ENCODE assay signal across 8 mouse cellular contexts in the genomic region with DNA sequence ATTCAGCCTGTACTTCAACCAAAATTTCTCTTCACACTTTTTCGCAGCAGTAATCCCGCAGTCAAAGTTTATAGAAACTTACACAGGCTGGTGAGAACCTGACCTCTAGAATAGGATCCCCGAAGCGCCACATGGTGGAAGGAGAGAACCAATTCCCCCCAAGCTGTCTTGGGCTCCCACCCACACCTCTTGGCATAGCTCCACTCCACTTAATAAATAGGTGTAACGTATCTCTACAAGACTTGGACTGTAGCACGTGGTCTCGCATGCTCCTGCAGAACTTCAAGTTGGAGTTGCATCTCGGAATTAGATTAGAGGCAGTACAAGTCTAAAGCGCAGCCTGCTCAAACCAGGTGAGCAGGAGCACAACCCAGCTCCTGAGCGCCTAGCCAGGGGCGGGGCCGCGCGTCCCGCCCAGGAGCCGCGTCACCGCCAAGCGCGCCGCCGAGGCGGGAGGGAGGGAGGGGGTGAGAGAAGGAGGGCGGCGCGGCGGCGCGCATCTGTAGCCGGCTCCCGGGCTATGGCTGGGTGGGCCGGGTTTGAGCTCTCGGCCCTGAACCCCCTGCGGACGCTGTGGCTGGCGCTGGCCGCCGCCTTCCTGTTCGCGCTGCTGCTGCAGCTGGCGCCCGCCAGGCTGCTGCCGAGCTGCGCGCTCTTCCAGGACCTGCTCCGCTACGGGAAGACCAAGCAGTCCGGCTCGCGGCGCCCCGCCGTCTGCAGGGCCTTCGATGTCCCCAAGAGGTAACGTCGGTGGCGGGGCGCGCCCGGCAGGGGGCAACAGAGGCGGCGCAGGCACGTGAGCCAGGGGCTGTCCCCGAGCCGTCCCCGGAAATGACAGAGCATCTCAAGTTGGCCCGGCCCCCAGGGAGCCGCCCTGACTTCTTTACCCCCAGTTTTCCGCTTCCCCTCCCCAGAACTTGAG. TPM values are rescaled to one million over a fixed set of nuclear protein-coding genes. Genes with fewer than 3 reads are reported as not detected.
DNase-seq lines count a peak whose midpoint lies in the region; ATAC-seq lines count a peak whose summit lies in the region.

A gene (plus strand): TSS at position 464 of the 922 bp plus-strand sequence.

- no peaks in the 10 kb centered on the region for H3K36me3 ChIP-seq in hindbrain, embryonic 15.5 days

- H3K4me1 ChIP-seq in hindbrain, embryonic 15.5 days (replicated peaks), result peaks cover 20% of the 10 kb centered on the region

- 2% methylated on average over 55 of the region's 69 CpGs for WGBS in hindbrain, embryonic 15.5 days

- H3K9me3 ChIP-seq in hindbrain, embryonic 15.5 days, result no peaks in the 10 kb centered on the region

- H3K4me3 ChIP-seq in hindbrain, embryonic 15.5 days, result peak within 1 kb of the TSS; percentile 78

- peak; percentile 96 for ATAC-seq in hindbrain, embryonic 15.5 days (ENCODE audit: low FRiP score, low read depth)

- H3K27me3 ChIP-seq in hindbrain, embryonic 15.5 days, result no peaks in the 10 kb centered on the region

- peak; percentile 94 for DNase-seq in R1 (ENCODE audit: low read depth, low spot score)
- peak; percentile 83 to 91 for DNase-seq in cerebellum, postnatal 25 days
- peak; percentile 94 for DNase-seq in frontal cortex, postnatal 36 days (ENCODE audit: low spot score in 2 of 2)
- DNase-seq in left cerebral cortex, adult 11 months (ENCODE audit: low spot score), result peak; percentile 88
- peak; percentile 99 for DNase-seq in lung, postnatal 4 days
- DNase-seq in retina, postnatal 7 days (ENCODE audit: low read depth, low spot score), result peak; percentile 87
- DNase-seq in urinary bladder, adult 2 months (ENCODE audit: low spot score), result peak; percentile 97

- H3K27ac ChIP-seq in hindbrain, embryonic 15.5 days (replicated peaks), result peak within 1 kb of the TSS; percentile 94

- peak within 1 kb of the TSS; percentile 88 for H3K9ac ChIP-seq in hindbrain, embryonic 15.5 days

- H3K4me2 ChIP-seq in hindbrain, embryonic 15.5 days, result peak within 1 kb of the TSS; percentile 92

RNA-seq across cellular contexts. Expression of the gene that starts here (rescaled TPM):
- polyA plus RNA-seq in hindbrain, embryonic 15.5 days (2015; fragmentation: Nextera tagmentation; extraction: Ambion mirVana), result 18.0 and 18.8 TPM in 2 replicates
- 29.6 and 31.3 TPM in 2 replicates for polyA plus RNA-seq in urinary bladder, adult 2 months (2012; rRNA removed)

Comparison
In these comparisons a context has a peak if more than half of its experiments do, and no peak if none do; other contexts are left out.
1. Peak in every context shown above with its lines: DNase-seq, ATAC-seq, H3K4me3 ChIP-seq and H3K27ac ChIP-seq.